Mouse (Mus musculus) kidney, adult 2 months (tissue): ENCODE measurements around the gene Spock1.

Experiments
- CTCF ChIP-seq: fragments of 200-500 bp; conservative IDR thresholded peaks from 2 replicates; pipeline ENCODE4 v1.5.1; 2011; ENCODE audit warnings: low read depth, mild to moderate bottlenecking, control low read depth, low read length, moderate library complexity, mixed read lengths; ENCODE audit not compliant: insufficient read depth, insufficient read length
- POLR2A ChIP-seq: fragments of 200-500 bp; IDR thresholded peaks from one replicate; pipeline ENCODE4 v1.6.1; 2011; ENCODE audit warnings: low read depth, low read length, control low read depth

- TF ChIP-seq CTCF (no peak), POLR2A (no peak)
Observed at GRCm38 (mm10) chr13:57708425-57708824, 199.7 kb downstream of the Spock1 start.
